ENCODE assay signal across 8 mouse cellular contexts in genomic region chr7:143753990-143754715, GRCm38 (mm10). TPM values are rescaled to one million over a fixed set of nuclear protein-coding genes. Genes with fewer than 3 reads are reported as not detected.
DNase-seq lines count a peak whose midpoint lies in the region; ATAC-seq and TF ChIP-seq lines count a peak whose summit lies in the region.

No protein-coding gene starts in this region.

- no peak overlapping the region for H3K4me2 ChIP-seq in kidney, embryonic 15.5 days

- TF ChIP-seq POLR2A in olfactory bulb, adult 2 months (IDR thresholded peaks at IDR 0.05; ENCODE audit: insufficient read depth, low read depth, low read length) = no peak

- H3K27me3 ChIP-seq in kidney, embryonic 15.5 days = peaks cover 20% of the 10 kb centered on the region
- H3K27me3 ChIP-seq in E14TG2a.4 (ENCODE audit: insufficient read depth, low read length) = peaks cover 84% of the 10 kb centered on the region

- 41% methylated on average over 5 of the region's 5 CpGs for WGBS in kidney, embryonic 15.5 days
- WGBS in olfactory bulb, adult 2 months = 57% methylated on average over 5 of the region's 5 CpGs

- H3K4me3 ChIP-seq in kidney, embryonic 15.5 days (replicated peaks) = no peak overlapping the region
- no peak overlapping the region for H3K4me3 ChIP-seq in E14TG2a.4 (replicated peaks; ENCODE audit: low read length)
- no peak overlapping the region for H3K4me3 ChIP-seq in olfactory bulb, adult 2 months (ENCODE audit: insufficient read depth, low read depth, low read length)

- peak; percentile 90 for TF ChIP-seq CTCF in E14TG2a.4 (conservative IDR thresholded peaks at IDR 0.05; ENCODE audit: low read length)
- peak; percentile 11; the same call in 1 of the 2 replicates for TF ChIP-seq CTCF in olfactory bulb, adult 2 months (IDR thresholded peaks at IDR 0.05; ENCODE audit: insufficient read depth, low read depth, low read length)

- H3K27ac ChIP-seq in kidney, embryonic 15.5 days = no peak overlapping the region
- H3K27ac ChIP-seq in olfactory bulb, adult 2 months (ENCODE audit: insufficient read depth, low read depth, low read length) = no peak overlapping the region

- H3K36me3 ChIP-seq in kidney, embryonic 15.5 days = no peaks in the 10 kb centered on the region
- no peaks in the 10 kb centered on the region for H3K36me3 ChIP-seq in E14TG2a.4 (ENCODE audit: insufficient read depth, low read length)

- H3K9ac ChIP-seq in kidney, embryonic 15.5 days = no peak overlapping the region

- DNase-seq in kidney, adult 18-20 months = peak; percentile 67
- peak; percentile 81 for DNase-seq in adrenal gland, postnatal 10 days
- DNase-seq in embryo, embryonic 9.5 days (ENCODE audit: extremely low spot score) = peak; percentile 54
- DNase-seq in layer of hippocampus, postnatal 36 days = peak; percentile 33 to 50
- no peak for DNase-seq in frontal cortex, postnatal 14 days (ENCODE audit: low spot score in 2 of 2)

- H3K4me1 ChIP-seq in kidney, embryonic 15.5 days = peaks cover 15% of the 10 kb centered on the region
- peaks cover 17% of the 10 kb centered on the region for H3K4me1 ChIP-seq in E14TG2a.4 (replicated peaks; ENCODE audit: low read depth, low read length)
- peaks cover 10% of the 10 kb centered on the region for H3K4me1 ChIP-seq in olfactory bulb, adult 2 months (ENCODE audit: control insufficient read depth, insufficient read depth, low read length)

- ATAC-seq in kidney, embryonic 15.5 days (replicated peaks; ENCODE audit: low FRiP score) = no peak

- no peaks in the 10 kb centered on the region for H3K9me3 ChIP-seq in kidney, embryonic 15.5 days (replicated peaks)
- H3K9me3 ChIP-seq in E14TG2a.4 (ENCODE audit: low read length) = no peaks in the 10 kb centered on the region

RNA-seq across cellular contexts. Expression of gene Osbpl5, which starts 2.6 kb away (rescaled TPM):
- 31.9 and 34.0 TPM in 2 replicates for polyA plus RNA-seq in kidney, embryonic 15.5 days (2015; fragmentation: Nextera tagmentation; extraction: Ambion mirVana)
- 10 to 100 TPM; 30.1 to 34.0 TPM for total RNA-seq in adrenal gland, postnatal 10 days (2021)
- total RNA-seq in layer of hippocampus, postnatal 36 days (2021) = 10 to 100 TPM; 28.2 to 28.3 TPM
- not detected in 2 replicates for polyA plus RNA-seq in olfactory bulb, adult 2 months (2012; ENCODE audit: insufficient read depth, insufficient read length, low replicate concordance, missing spikeins)

RNA-seq across cellular contexts. Expression of gene Mrgprg, which starts 12.6 kb away (rescaled TPM):
- polyA plus RNA-seq in kidney, embryonic 15.5 days (2015; fragmentation: Nextera tagmentation; extraction: Ambion mirVana) = not detected in 2 replicates
- under 1 TPM; 0.18 to 0.58 TPM for total RNA-seq in adrenal gland, postnatal 10 days (2021)
- total RNA-seq in layer of hippocampus, postnatal 36 days (2021) = not detected
- not detected in 2 replicates for polyA plus RNA-seq in olfactory bulb, adult 2 months (2012; ENCODE audit: insufficient read depth, insufficient read length, low replicate concordance, missing spikeins)

RNA-seq across cellular contexts. Expression of gene Mrgpre, which starts 30.1 kb away (rescaled TPM):
- polyA plus RNA-seq in kidney, embryonic 15.5 days (2015; fragmentation: Nextera tagmentation; extraction: Ambion mirVana) = 1.7 and 2.0 TPM in 2 replicates
- 1 to 10 TPM; 2.6 to 3.0 TPM for total RNA-seq in adrenal gland, postnatal 10 days (2021)
- total RNA-seq in layer of hippocampus, postnatal 36 days (2021) = 1 to 10 TPM; 5.4 to 6.5 TPM
- not detected in 2 replicates for polyA plus RNA-seq in olfactory bulb, adult 2 months (2012; ENCODE audit: insufficient read depth, insufficient read length, low replicate concordance, missing spikeins)

Comparison
In these comparisons a context has a peak if more than half of its experiments do, and no peak if none do; other contexts are left out.
1. DNase-seq: peak in kidney, adult 18-20 months (single experiment), adrenal gland, postnatal 10 days (single experiment), embryo, embryonic 9.5 days (single experiment) and layer of hippocampus, postnatal 36 days (2 of 2); none in frontal cortex, postnatal 14 days (0 of 2).